Mouse (Mus musculus): ENCODE measurements around the gene Bricd5. TPM values are rescaled to one million over a fixed set of nuclear protein-coding genes. Genes with fewer than 3 reads are reported as not detected.

Bricd5 gene
- polyA plus RNA-seq (2015; fragmentation: Nextera tagmentation; extraction: Ambion mirVana): not detected in 2 replicates

GRCm38 (mm10) chr17:24473612-24474275 lies at the start of gene Bricd5:
Bricd5 (plus strand) TSS chr17:24473884.

GRCm38 (mm10) chr17:24426471-24427169 lies 47.1 kb upstream of the Bricd5 start, which contains the start of gene Eci1:
Eci1 (plus strand) TSS chr17:24426641.

GRCm38 (mm10) chr17:24442632-24443155 lies 31.0 kb upstream of the Bricd5 start, which contains the start of gene Dnase1l2:
Dnase1l2 (minus strand) TSS chr17:24443105.

GRCm38 (mm10) chr17:24469910-24470602 lies 3.6 kb upstream of the Bricd5 start, which contains the start of the genes E4f1 and Pgp:
E4f1 (minus strand) TSS chr17:24470313.
Pgp (plus strand) TSS chr17:24470392.

GRCm38 (mm10) chr17:24478663-24479380 lies 5.1 kb downstream of the Bricd5 start, which contains the start of gene Mlst8:
Mlst8 (minus strand) TSS chr17:24479078.

GRCm38 (mm10) chr17:24488186-24488661 lies 14.5 kb downstream of the Bricd5 start, which contains the start of gene Caskin1:
Caskin1 (plus strand) TSS chr17:24488601.

Other genes with a start within 250 kb of the Bricd5 start
- 6.9 and 11.9 TPM in 2 replicates for gene Ccnf, start 222.4 kb upstream of the Bricd5 start, polyA plus RNA-seq (2015; fragmentation: Nextera tagmentation; extraction: Ambion mirVana)
- 0.19 TPM in 1 of 2 replicates, not detected in the other for gene Abca17, start 122.8 kb upstream of the Bricd5 start, polyA plus RNA-seq (2015; fragmentation: Nextera tagmentation; extraction: Ambion mirVana)
- 10.4 and 13.4 TPM in 2 replicates for gene Abca3, start 121.9 kb upstream of the Bricd5 start, polyA plus RNA-seq (2015; fragmentation: Nextera tagmentation; extraction: Ambion mirVana)
- gene Rnps1, start 59.3 kb upstream of the Bricd5 start, polyA plus RNA-seq (2015; fragmentation: Nextera tagmentation; extraction: Ambion mirVana): 112 and 119 TPM in 2 replicates
- gene Eci1, start 47.2 kb upstream of the Bricd5 start, polyA plus RNA-seq (2015; fragmentation: Nextera tagmentation; extraction: Ambion mirVana): 102 and 104 TPM in 2 replicates
- gene Dnase1l2, start 30.8 kb upstream of the Bricd5 start, polyA plus RNA-seq (2015; fragmentation: Nextera tagmentation; extraction: Ambion mirVana): 35.1 and 38.3 TPM in 2 replicates
- gene E4f1, start 3.6 kb upstream of the Bricd5 start, polyA plus RNA-seq (2015; fragmentation: Nextera tagmentation; extraction: Ambion mirVana): 17.7 and 19.5 TPM in 2 replicates
- gene Pgp, start 3.5 kb upstream of the Bricd5 start, polyA plus RNA-seq (2015; fragmentation: Nextera tagmentation; extraction: Ambion mirVana): 41.5 and 50.1 TPM in 2 replicates
- gene Mlst8, start 5.2 kb downstream of the Bricd5 start, polyA plus RNA-seq (2015; fragmentation: Nextera tagmentation; extraction: Ambion mirVana): 11.2 and 13.5 TPM in 2 replicates
- gene Caskin1, start 14.7 kb downstream of the Bricd5 start, polyA plus RNA-seq (2015; fragmentation: Nextera tagmentation; extraction: Ambion mirVana): 0.23 and 0.41 TPM in 2 replicates
- 50.4 and 54.8 TPM in 2 replicates for gene Traf7, start 54.1 kb downstream of the Bricd5 start, polyA plus RNA-seq (2015; fragmentation: Nextera tagmentation; extraction: Ambion mirVana)
- 2.2 and 2.6 TPM in 2 replicates for gene Rab26, start 60.3 kb downstream of the Bricd5 start, polyA plus RNA-seq (2015; fragmentation: Nextera tagmentation; extraction: Ambion mirVana)
- 28.6 and 36.5 TPM in 2 replicates for gene Pkd1, start 76.0 kb downstream of the Bricd5 start, polyA plus RNA-seq (2015; fragmentation: Nextera tagmentation; extraction: Ambion mirVana)
- 216 and 218 TPM in 2 replicates for gene Tsc2, start 158.7 kb downstream of the Bricd5 start, polyA plus RNA-seq (2015; fragmentation: Nextera tagmentation; extraction: Ambion mirVana)
- gene Nthl1, start 158.8 kb downstream of the Bricd5 start, polyA plus RNA-seq (2015; fragmentation: Nextera tagmentation; extraction: Ambion mirVana): 9.8 and 11.3 TPM in 2 replicates
- 33.6 and 38.2 TPM in 2 replicates for gene Slc9a3r2, start 176.4 kb downstream of the Bricd5 start, polyA plus RNA-seq (2015; fragmentation: Nextera tagmentation; extraction: Ambion mirVana)
- gene Npw, start 184.6 kb downstream of the Bricd5 start, polyA plus RNA-seq (2015; fragmentation: Nextera tagmentation; extraction: Ambion mirVana): not detected in 2 replicates
- gene Zfp598, start 195.8 kb downstream of the Bricd5 start, polyA plus RNA-seq (2015; fragmentation: Nextera tagmentation; extraction: Ambion mirVana): 10.0 and 11.2 TPM in 2 replicates
- gene Syngr3, start 216.1 kb downstream of the Bricd5 start, polyA plus RNA-seq (2015; fragmentation: Nextera tagmentation; extraction: Ambion mirVana): 0.08 and 0.41 TPM in 2 replicates
- gene Gfer, start 222.3 kb downstream of the Bricd5 start, polyA plus RNA-seq (2015; fragmentation: Nextera tagmentation; extraction: Ambion mirVana): 28.0 and 29.7 TPM in 2 replicates
- gene Noxo1, start 222.3 kb downstream of the Bricd5 start, polyA plus RNA-seq (2015; fragmentation: Nextera tagmentation; extraction: Ambion mirVana): 1.4 and 2.0 TPM in 2 replicates
- 31.4 and 34.7 TPM in 2 replicates for gene Tbl3, start 233.8 kb downstream of the Bricd5 start, polyA plus RNA-seq (2015; fragmentation: Nextera tagmentation; extraction: Ambion mirVana)
- gene Rnf151, start 244.2 kb downstream of the Bricd5 start, polyA plus RNA-seq (2015; fragmentation: Nextera tagmentation; extraction: Ambion mirVana): 0.24 TPM in 1 of 2 replicates, not detected in the other
- 1,136 and 1,298 TPM in 2 replicates for gene Rps2, start 244.2 kb downstream of the Bricd5 start, polyA plus RNA-seq (2015; fragmentation: Nextera tagmentation; extraction: Ambion mirVana)